Mouse (Mus musculus) regulatory T cell (primary cell): ENCODE measurements at regions not wholly inside any gene's neighbourhood (a gene's known extent, or its start where the extent isn't known, plus 50 kb on each side); places are given as distances from the start of the nearest gene placed in this dataset.

ENCODE experiments used
- in situ Hi-C: fragments of 300-600 bp; cut with MboI, MseI; formaldehyde crosslinking; loops from one replicate; pipeline ENCODE4 v1.15.1; 2025; ENCODE audit warnings: high pct_unique_total_duplicates

DNA sequence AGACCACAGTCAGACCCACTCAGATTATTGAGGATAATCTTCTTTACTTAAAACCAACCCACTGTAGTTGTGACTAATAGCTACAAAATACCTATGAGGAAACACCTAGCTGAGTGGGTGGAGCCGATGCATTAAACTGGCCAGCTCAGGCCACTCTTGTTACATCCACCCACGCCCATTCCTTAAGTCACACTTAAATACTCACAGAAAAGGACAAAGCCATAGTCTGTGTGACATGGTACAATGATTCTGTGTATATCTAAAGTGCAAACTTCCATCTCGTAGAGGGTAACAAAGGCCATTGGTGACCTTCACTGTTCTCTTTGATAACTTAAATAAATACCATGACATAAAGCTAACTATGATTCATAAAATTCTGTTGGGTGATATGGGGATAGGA, 103.7 kb upstream of the Arhgap5 start:
- in situ Hi-C loops: no loop called here

DNA sequence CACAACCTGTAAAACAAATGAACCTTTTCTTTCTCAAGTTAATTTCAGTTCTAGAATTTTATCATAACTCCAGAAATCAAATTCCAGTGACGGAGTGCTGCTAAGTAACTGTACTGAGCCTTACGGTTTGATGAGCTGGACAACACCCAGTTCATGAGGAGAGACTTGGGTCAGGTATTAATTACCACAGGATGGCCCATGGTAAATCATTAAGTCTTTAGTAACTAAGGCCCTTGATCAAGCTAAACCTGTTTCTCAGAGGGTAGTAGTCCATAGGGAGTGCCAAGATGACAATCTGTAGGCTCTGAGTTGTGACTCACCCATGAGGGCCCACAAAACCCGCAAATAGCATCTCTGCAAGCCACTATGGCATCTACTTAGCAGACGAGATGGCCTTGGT, 101.1 kb upstream of the Arhgap5 start:
- in situ Hi-C loops: no loop called here

- in situ Hi-C loops: no loop called here
Measured at GRCm38 (mm10) chr12:52406386-52406785, 97.4 kb upstream of the Arhgap5 start.

DNA sequence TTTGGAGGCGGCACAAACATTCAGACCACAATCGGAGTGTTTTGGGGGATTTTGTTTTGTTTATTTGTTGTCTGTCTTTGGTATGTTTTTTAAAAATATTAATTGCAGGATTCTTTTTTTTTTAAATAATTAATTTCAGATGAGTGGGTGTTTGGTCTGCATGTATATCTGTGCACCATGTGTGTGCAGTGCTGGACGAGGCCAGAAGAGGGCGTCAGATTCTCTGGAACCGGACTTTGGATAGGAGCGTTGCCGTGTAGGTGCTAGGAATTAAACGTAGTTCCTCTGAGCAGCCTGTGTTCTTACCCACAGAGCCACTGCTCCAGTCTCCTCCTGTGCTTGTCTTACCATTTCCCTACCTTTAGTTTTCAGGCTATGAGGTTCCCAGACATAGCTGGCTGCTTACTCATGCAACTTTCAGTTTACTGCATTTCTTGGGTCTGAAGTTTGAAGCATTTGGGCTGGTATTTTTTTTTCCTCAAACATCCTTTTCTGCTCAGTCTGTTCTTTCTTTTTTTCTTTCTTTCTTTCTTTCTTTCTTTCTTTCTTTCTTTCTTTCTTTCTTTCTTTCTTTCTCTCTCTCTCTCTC, 95.4 kb upstream of the Arhgap5 start:
- in situ Hi-C loops: no loop called here

DNA sequence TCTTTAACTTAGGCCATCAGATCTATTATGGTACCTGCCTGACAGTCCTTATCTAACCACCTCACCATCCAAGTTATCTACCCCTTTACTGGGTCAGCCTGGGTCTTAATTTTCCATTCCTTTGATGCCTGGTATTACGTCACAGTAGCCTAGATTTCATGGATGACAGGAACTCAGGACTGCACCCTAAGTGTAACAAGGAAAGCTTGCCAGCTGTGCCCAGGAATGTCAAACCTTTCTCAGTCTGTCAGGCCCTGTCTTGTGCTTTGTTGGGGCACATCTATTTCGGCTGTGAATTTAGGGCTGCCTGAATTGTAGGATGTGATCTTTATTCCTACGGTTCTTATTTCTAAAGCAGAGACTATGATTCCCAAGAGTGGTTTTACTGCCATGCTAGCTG, 94.6 kb upstream of the Arhgap5 start:
- in situ Hi-C loops: no loop called here

- in situ Hi-C loops: no loop called here
Measured at GRCm38 (mm10) chr12:52412172-52412571, 91.6 kb upstream of the Arhgap5 start.

DNA sequence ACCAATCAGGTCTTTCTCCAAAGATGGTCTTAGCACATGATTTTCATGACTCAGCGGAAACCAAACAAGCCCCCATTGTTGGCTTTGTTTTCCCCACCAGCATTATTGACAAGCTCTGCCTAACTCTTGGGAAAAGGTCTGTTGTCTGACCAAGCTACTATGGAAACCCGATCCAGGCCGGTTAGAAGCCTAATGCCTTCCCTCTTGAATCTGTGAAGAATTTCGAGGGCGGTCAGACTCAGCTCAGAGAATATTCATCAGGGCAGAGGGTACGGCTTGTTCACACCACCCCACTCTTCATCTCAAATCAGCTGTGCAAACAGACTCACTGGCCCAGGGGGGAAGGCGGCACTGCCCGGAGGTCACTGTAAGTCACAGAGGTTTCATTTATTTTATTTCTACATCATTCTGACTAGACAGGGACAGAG, 90.7 kb upstream of the Arhgap5 start:
- in situ Hi-C loops: no loop called here

DNA sequence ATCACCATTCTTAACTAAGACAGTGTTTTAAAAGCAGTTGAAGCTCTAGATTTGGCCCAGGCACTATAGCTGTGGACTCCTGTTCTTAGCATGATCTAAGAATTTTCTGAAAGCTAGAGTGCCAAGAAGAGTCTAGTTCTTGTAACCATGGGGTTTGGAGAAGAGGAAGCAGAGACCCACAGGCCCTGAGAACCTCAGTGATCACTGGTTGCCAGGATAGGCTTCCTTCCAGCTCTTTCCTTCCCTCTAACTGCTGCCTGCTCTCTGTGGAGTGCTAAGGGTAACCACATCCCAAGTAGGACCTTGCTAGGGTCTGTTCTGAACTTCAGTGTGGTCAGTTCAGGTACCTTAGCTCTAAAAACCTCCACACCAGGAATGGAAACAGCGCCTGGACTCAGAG, 81.0 kb upstream of the Arhgap5 start:
- in situ Hi-C loops: no loop called here

GRCm38 (mm10) chr12:52424336-52425034, 79.3 kb upstream of the Arhgap5 start:
- in situ Hi-C loops: no loop called here

DNA sequence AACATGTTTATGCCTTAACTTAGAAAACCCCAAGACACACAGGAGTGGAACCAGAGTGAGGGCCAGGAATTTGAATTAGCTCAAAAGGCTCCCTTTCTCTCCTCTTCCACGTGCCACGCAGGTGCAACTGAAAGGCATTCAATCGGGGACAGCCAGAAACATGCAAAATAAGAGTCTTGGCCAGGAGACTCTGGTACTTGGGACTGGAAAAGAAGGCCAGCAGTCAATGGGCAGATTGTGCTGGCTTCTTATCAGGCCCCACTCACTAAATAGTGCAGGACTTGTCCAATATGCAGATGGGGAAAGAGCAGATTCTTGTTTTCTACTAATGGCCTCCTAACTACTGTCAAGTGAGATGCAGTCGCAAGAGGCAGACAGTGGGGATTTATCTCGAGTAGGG, 73.8 kb upstream of the Arhgap5 start:
- in situ Hi-C loops: no loop called here

GRCm38 (mm10) chr12:52431933-52432332, 71.8 kb upstream of the Arhgap5 start:
- in situ Hi-C loops: no loop called here

- in situ Hi-C loops: no loop called here
Measured at GRCm38 (mm10) chr12:52434021-52434420, 69.8 kb upstream of the Arhgap5 start.

DNA sequence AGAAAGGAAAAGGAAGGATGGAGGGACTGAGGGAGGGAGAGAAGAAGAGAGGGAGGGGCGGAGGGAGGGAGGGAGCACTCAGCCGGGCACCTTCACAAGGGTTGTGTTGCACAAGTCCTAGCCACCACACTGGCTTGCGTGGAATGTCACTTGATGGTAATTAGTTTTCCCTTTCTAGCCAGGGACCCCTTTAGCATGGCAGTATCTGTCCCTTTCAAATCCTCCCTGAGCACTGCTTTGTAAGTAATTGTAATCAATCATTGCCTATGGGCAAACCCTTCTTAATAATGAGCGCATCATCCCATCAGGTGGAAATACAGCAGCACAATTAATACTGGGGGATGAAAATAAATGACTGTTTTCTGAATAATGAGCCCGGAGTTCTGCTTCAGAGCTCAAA, 68.5 kb upstream of the Arhgap5 start:
- in situ Hi-C loops: no loop called here

DNA sequence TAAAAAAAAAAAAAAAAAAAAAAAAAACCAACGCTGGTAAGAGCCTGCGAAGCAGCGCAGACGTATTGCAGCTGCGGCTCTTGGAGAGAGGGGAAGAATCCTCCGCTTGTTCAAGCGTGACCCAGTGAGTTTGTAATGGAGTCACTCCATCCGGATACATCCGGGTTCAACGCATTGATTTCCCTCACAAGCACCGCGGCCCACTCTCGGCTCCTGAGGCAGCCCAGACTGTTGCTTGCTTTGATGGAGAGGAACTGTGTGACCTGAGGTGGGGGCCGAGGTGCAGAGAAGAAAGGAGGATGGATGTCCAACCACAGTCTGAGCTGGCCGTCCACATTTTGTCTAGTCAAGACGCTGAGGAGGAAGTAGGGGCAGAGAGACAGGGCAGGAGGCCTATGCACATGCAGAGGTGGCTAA, 68.0 kb upstream of the Arhgap5 start:
- in situ Hi-C loops: no loop called here

GRCm38 (mm10) chr12:52436941-52437340, 66.8 kb upstream of the Arhgap5 start:
- in situ Hi-C loops: no loop called here

- in situ Hi-C loops: no loop called here
Measured at GRCm38 (mm10) chr12:52439241-52439640, 64.5 kb upstream of the Arhgap5 start.

DNA sequence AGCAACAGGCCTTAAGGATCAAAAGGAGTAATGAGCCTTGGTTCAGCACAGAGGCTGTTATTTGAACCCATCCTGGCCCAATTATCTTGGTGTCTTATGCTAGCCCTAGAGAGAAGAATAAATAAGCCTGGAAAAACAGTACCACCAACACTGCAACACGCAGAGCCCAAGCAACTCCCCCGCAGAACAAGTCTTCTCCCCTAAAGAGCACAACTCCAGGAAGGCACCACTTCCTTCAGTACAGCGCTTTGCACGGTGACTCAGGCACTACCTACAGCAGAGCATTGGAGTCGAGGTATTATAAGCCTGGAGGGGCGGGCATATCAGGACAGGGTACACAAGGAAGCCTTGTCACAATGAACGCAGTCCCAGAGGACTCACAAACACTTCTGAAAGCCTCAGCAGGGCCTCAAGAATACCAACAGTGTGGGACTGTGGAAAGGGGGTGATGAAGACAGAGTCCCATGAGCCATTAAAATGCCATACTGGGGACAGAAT, 62.9 kb upstream of the Arhgap5 start:
- in situ Hi-C loops: no loop called here

DNA sequence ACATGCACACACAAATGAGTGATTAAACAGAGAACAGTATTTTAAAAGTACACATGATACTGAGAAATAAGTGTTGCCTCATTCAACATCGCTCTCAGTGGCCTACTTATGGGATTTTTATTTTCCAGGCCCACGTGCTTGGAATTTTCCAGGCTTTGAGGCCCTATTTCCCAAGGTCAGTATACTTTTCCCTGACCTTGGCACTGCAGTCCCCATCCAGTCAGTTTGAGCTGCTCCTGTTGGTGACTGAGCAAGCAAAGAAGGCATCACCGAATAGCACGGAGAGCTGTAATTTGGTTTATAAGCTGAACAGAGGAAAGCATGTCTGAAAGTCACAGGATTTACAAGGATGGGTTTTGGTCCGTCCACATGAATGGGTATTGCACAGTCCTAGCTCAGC, 61.4 kb upstream of the Arhgap5 start:
- in situ Hi-C loops: no loop called here

GRCm38 (mm10) chr12:52445731-52446130, 58.0 kb upstream of the Arhgap5 start:
- in situ Hi-C loops: no loop called here

DNA sequence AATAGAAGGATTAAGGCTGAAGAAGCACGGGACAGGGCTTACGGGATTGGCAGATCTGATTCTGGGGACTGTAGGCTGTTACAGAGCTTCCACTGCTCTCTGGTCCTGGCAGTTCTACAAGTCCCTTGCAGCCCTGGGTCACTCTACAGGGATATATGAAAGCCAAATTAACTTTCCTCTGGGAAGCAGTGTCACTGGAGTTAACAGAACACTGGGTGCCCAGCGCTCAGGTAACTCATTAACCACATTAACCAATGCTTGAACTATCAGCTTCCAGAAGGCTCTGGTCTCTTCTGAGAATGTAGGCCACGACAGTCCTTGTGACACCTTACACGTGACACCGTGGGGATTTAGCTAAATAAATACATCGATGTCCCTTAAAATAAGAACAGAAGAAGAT, 57.3 kb upstream of the Arhgap5 start:
- in situ Hi-C loops: no loop called here

DNA sequence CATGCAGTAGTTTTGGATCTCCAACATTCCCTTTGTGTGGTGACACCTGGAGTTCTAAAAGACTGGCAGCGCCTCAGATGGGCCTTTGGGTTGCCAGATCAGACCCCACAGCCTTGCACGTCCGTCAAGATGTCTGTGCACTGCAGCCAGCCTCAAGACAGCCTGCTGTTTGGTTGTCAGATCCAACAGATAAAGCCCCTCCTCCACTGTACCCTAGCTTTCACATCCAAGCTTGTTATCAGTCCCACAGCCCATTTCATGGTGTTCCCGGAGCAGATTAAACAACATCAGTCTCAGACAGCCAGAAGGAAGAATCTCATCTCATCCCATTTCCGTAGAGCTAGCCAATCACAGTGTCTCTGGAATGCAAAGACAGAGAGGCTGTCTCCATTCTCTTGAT, 56.3 kb upstream of the Arhgap5 start:
- in situ Hi-C loops: no loop called here

DNA sequence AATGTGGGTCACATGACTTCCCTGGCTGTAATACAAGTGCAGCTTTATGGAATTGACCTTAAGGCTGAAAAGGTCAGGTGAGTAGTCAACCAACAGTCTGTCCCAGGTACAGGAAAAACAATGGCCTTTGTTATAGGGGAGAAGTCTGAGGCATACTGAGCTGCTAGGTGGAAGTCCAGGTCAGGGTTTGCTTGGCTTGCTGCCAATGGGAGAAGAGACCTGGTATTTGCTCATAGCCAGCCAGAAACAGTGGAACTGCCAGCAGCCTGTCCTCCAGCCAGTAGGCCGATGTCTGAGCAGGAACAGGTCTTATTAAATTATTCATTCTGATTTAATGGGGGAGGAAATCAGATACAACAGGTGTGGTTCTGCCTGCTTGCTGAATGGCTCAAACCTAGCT, 55.6 kb upstream of the Arhgap5 start:
- in situ Hi-C loops: no loop called here

GRCm38 (mm10) chr12:52453890-52454289, 49.9 kb upstream of the Arhgap5 start:
- in situ Hi-C loops: loop anchor here (25.0 kb wide), 1 partner anchor 933 kb away; no protein-coding TSS in a partner anchor
